Mouse (Mus musculus) spleen, adult 2 months (tissue): ENCODE measurements around the gene Prox2.

Experiments used
- CTCF ChIP-seq: fragments of 200-500 bp; IDR thresholded peaks from 2 replicates; pipeline ENCODE4 v1.5.1; 2011; ENCODE audit warnings: mild to moderate bottlenecking, inconsistent platforms; ENCODE audit not compliant: insufficient read depth, insufficient read length, insufficient replicate concordance; ENCODE audit errors: extremely low read depth
- POLR2A ChIP-seq: fragments of 200-500 bp; IDR thresholded peaks from 2 replicates; pipeline ENCODE4 v1.6.1; 2011; ENCODE audit warnings: low read depth, low read length, inconsistent platforms

DNA sequence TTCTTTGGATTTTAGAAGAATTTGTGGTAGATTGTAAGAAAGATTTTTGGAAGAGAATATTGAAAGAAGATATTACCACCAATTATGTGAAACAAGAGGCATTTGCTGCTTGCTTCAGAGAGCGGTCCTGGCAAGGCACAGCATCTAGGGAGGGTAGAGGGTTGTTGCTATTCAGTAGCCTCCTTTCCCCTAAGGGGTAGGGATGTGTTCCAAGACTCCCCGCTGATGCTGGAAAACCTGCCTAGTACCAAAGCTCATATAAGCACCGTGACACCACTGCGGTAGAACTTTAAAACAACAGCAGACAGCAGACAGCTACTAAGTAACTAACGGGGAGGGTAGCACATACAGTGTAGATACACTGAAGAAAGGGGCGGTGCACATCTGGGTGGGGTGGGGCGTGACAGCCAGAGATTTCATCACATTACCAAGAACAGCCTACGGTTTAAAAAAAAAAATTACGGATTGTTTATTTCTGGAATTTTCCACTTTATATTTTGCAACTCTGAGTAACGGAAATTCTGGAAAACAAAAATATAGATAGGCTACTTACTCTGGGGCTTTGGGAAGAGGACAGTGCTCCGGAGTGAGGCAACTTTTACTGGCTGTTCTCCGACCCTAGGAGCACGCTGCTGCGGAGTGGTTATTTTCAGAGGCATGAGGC lies 47.4 kb upstream of the Prox2 start:
- no peak for TF ChIP-seq CTCF
- TF ChIP-seq POLR2A, result no peak
